Mouse (Mus musculus) limb, embryonic 15.5 days (tissue): ENCODE results near the gene Zdhhc25. TPM values are rescaled to one million over a fixed set of nuclear protein-coding genes. Genes with fewer than 3 reads are reported as not detected.

Experiments used
- ATAC-seq: fragments of 200-750 bp; cut with Nextera tagmentation; 2 replicates; pipeline ENCODE4 v1.8.0; 2017; ENCODE audit warnings: low read depth, moderate TSS enrichment; ENCODE audit not compliant: insufficient number of reproducible peaks, low FRiP score, low TSS enrichment
- H3K27ac ChIP-seq: fragments of 300-500 bp; sonication (generic); 2 replicates; pipeline ENCODE4 v1.5.1; 2015; ENCODE audit warnings: moderate library complexity, mild to moderate bottlenecking, inconsistent platforms
- H3K27me3 ChIP-seq: fragments of 300-500 bp; sonication (generic); 2 replicates; pipeline ENCODE4 v1.6.1; 2015; ENCODE audit warnings: inconsistent platforms
- H3K36me3 ChIP-seq: fragments of 300-500 bp; sonication (generic); 2 replicates; pipeline ENCODE4 v1.6.1; 2015; ENCODE audit warnings: inconsistent platforms
- H3K4me1 ChIP-seq: fragments of 300-500 bp; sonication (generic); 2 replicates; pipeline ENCODE4 v1.6.1; 2015; ENCODE audit warnings: inconsistent platforms
- H3K4me2 ChIP-seq: fragments of 300-500 bp; sonication (generic); 2 replicates; pipeline ENCODE4 v1.6.1; 2015; ENCODE audit warnings: mild to moderate bottlenecking, inconsistent platforms
- H3K4me3 ChIP-seq: fragments of 300-500 bp; sonication (generic); 2 replicates; pipeline ENCODE4 v1.5.1; 2015; ENCODE audit warnings: mild to moderate bottlenecking, inconsistent platforms
- H3K9ac ChIP-seq: fragments of 300-500 bp; sonication (generic); 2 replicates; pipeline ENCODE4 v1.6.1; 2015; ENCODE audit warnings: inconsistent platforms
- H3K9me3 ChIP-seq: fragments of 300-500 bp; sonication (generic); 2 replicates; pipeline ENCODE4 v1.6.1; 2016; ENCODE audit warnings: inconsistent platforms
- WGBS: fragments of 180-500 bp; shearing (Covaris S2); methylation state at CpG from one replicate; pipeline ENCODE4 v1.1.7; 2015; 5-methylcytosine and 5-hydroxymethylcytosine counted together
- polyA plus RNA-seq: library from polyadenylated mRNA; unstranded; fragments of >200 nt; fragmentation: Nextera tagmentation; extraction: Ambion mirVana; gene quantifications from 2 replicates; pipeline ENCODE4 v1.2.1, GENCODE M21; 2015

Zdhhc25 gene
- polyA plus RNA-seq, 1 experiment from 2014 or later = not detected

DNA sequence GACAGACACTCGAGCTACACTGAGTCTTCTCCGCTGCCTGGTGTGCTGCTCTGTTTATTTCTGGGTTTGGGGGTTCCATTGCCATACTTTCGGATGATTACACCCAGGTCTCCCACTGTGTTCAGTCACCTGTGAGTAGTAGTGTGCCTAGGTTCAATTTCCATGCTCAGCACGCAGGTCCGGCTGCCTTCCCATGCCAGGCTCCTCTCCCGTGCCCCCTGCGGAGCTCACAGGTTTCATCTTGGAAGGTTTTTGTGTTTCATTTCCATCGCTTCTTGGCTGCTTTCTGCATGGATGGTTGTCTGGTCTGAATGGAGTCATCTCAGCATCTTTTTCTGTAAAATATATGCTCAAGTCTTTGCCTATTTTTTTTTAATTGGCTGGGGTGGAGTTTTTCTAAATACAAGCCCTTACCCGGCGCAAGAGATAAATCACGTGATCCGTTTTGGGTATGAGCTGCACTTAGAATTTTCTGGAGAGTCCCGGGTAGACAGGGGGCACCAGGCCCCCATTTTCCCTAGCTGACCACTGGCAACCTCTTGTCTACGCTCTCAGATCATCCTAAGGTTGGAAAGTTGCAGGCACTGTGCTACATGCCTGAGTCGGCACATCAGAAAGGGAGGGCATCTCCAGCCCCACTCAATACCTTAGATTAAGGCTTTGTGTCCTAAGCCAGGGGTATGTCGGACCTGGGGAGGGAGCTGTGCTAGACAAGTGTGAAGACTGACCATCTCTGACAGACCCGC, 4.7 kb downstream of the Zdhhc25 start:
- Histone ChIP-seq H3K4me1 (no peaks in the 10 kb centered on the region), H3K4me3 (no peak overlapping the region), H3K9me3 (no peaks in the 10 kb centered on the region), H3K27ac (no peak overlapping the region), H3K27me3 (no peaks in the 10 kb centered on the region), H3K9ac (no peak overlapping the region), H3K4me2 (no peak overlapping the region), H3K36me3 (no peaks in the 10 kb centered on the region)
- ATAC-seq = no peak
- 86% methylated on average over 17 of the region's 17 CpGs for WGBS

DNA sequence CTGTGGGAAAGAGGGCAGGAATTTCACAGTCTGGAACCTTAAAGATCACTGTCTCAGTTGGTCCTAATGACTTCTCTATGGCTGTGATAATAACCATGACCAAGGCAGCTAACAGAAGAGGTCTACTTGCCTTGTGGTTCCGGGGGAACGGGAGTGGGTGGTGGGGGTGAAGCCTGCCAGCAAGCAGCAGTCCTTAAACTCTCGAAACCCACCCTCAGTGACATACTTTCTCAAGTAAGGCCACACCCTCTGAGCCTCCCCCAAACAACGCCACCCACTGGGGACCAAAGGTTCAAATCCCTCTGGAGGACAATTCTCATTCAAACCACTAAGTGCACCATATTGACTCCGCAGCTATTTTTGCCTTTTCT, 5.3 kb downstream of the Zdhhc25 start:
- ATAC-seq = no peak
- H3K4me3 ChIP-seq = no peak overlapping the region
- H3K4me2 ChIP-seq = no peak overlapping the region
- no peak overlapping the region for H3K9ac ChIP-seq
- H3K27me3 ChIP-seq = no peaks in the 10 kb centered on the region
- H3K36me3 ChIP-seq = no peaks in the 10 kb centered on the region
- WGBS = 82% methylated on average over 5 of the region's 5 CpGs
- H3K27ac ChIP-seq = no peak overlapping the region
- H3K4me1 ChIP-seq = no peaks in the 10 kb centered on the region
- no peaks in the 10 kb centered on the region for H3K9me3 ChIP-seq

DNA sequence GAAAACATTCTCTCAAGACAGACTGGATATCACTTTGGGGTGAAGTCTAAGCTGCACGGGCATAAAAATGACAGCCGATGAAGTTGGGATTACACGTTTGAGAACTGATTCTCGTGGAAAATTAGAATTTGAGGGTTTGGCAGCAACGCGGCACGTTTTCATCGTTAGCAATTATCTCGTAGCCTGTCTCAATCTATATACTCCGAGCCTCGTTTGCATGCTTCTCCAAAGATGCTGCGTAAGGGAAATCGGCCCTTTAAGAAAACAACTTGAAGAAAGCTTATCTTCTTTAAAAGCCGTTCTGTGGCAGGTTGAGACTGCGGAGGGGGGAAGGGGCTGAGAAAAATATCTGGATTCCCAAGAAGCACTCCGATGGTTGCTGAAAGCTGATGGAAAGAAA, 17.0 kb downstream of the Zdhhc25 start:
- no peaks in the 10 kb centered on the region for H3K9me3 ChIP-seq
- H3K4me2 ChIP-seq = no peak overlapping the region
- H3K4me3 ChIP-seq = no peak overlapping the region
- no peaks in the 10 kb centered on the region for H3K27me3 ChIP-seq
- H3K36me3 ChIP-seq = no peaks in the 10 kb centered on the region
- H3K4me1 ChIP-seq = no peaks in the 10 kb centered on the region
- no peak overlapping the region for H3K27ac ChIP-seq
- H3K9ac ChIP-seq = no peak overlapping the region
- 84% methylated on average over 16 of the region's 16 CpGs for WGBS
- no peak for ATAC-seq

DNA sequence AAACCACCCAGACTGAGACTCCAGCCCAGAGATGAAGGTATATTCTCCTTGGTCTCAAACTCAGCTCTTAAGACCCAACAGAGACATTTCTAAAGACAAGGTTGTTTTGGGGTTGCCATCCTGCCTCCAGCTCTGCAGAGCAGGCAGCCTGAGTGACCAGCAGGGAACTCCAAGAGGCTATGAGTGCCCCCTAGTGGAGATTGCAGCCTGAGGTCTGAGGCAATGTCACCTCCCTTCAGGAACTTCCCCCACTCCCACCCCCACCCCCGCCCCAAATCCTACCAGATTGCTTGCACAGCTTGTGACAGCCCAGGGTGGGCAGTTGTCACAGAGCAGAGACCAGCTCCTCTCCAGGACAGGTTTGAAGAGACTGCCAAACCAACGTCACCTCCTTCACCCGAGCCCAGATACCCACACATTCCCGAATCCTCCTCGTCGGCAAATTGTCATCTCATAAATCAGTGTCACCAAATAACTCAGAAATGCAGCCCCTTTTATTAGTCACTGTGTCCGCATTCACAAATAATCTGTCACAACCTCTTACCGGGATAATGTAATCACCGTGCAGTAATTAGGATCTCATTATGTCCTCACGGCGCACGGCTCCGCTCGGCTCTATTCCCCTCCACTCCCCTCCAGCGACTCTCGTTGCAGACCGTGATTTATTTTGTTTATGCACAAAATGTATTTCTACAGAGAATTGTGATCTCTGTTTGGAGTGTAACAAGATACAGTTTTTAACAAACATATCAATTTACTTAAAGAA, 18.1 kb downstream of the Zdhhc25 start:
- Histone ChIP-seq H3K4me1 (no peaks in the 10 kb centered on the region), H3K4me3 (no peak overlapping the region), H3K9ac (no peak overlapping the region), H3K27me3 (no peaks in the 10 kb centered on the region), H3K9me3 (no peaks in the 10 kb centered on the region), H3K36me3 (no peaks in the 10 kb centered on the region), H3K4me2 (no peak overlapping the region), H3K27ac (no peak overlapping the region)
- 36% methylated on average over 17 of the region's 17 CpGs for WGBS
- ATAC-seq = no peak

DNA sequence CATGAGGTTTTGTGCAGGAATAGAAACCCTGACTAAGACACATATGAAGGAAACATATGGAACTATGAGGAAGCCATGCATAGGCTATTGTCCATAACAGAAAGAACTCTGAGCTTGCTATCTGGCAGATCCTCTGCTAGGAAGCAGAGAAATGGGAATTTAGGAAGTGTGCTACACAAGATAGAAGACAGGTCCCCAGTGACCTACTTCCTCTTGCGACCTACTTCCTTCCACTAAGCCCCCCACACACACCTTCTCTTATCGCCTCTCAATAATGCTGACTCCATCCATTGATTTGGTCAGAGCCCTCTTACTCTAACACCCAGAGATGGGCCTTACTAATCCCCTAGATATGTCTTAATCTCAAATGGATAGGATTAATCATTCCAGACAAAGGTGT, 19.9 kb downstream of the Zdhhc25 start:
- H3K4me3 ChIP-seq = no peak overlapping the region
- 87% methylated on average over 2 of the region's 2 CpGs for WGBS
- no peak overlapping the region for H3K9ac ChIP-seq
- no peaks in the 10 kb centered on the region for H3K27me3 ChIP-seq
- no peak for ATAC-seq
- no peak overlapping the region for H3K27ac ChIP-seq
- no peaks in the 10 kb centered on the region for H3K4me1 ChIP-seq
- no peak overlapping the region for H3K4me2 ChIP-seq
- no peaks in the 10 kb centered on the region for H3K9me3 ChIP-seq
- H3K36me3 ChIP-seq = no peaks in the 10 kb centered on the region

DNA sequence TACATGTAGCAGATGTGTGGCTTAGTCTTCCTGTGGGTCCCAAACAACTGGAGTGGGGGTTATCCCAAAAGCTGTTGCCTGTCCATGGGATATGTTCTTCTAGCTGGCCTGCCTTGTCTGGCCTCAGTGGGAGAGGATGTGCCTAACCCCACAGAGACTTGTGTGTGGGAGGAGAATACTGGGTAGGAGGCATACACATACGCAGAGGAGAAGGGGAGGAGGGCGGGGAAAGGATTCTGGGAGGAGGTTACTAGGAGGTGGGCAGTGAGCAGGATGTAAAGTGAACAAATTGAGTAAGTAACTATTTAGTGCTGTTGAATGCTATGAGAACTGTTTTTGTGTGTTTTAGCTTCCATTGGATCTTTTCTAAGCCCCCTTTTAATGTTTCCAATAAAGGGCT, 23.8 kb downstream of the Zdhhc25 start:
- no peaks in the 10 kb centered on the region for H3K36me3 ChIP-seq
- 85% methylated on average over 2 of the region's 2 CpGs for WGBS
- no peaks in the 10 kb centered on the region for H3K4me1 ChIP-seq
- no peak overlapping the region for H3K4me3 ChIP-seq
- H3K27ac ChIP-seq = no peak overlapping the region
- H3K4me2 ChIP-seq = no peak overlapping the region
- H3K9ac ChIP-seq = no peak overlapping the region
- no peak for ATAC-seq
- no peaks in the 10 kb centered on the region for H3K9me3 ChIP-seq
- H3K27me3 ChIP-seq = no peaks in the 10 kb centered on the region

DNA sequence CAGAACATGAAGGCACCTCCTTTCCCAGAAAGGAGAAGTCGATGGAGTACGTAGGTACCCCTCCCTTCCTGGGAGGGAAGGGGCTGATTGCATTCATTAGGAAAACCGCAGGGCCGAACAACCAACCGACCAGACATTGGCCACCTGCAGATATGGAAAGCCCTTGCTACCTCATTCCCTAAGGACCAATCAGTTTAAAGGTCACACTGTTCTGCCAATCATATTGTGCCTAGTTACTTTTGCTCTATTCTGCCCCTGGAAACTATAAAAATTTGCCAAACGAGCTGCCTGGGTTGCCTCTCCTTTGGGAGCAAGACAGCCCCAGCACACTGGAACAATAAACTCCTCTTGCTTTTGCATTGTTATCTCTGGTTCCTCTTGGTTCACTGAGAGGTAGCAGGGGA, 24.8 kb downstream of the Zdhhc25 start:
- Histone ChIP-seq H3K4me2 (no peak overlapping the region), H3K27ac (no peak overlapping the region), H3K4me1 (no peaks in the 10 kb centered on the region), H3K9ac (no peak overlapping the region), H3K4me3 (no peak overlapping the region), H3K27me3 (no peaks in the 10 kb centered on the region), H3K9me3 (no peaks in the 10 kb centered on the region), H3K36me3 (no peaks in the 10 kb centered on the region)
- 66% methylated on average over 6 of the region's 6 CpGs for WGBS
- no peak for ATAC-seq

DNA sequence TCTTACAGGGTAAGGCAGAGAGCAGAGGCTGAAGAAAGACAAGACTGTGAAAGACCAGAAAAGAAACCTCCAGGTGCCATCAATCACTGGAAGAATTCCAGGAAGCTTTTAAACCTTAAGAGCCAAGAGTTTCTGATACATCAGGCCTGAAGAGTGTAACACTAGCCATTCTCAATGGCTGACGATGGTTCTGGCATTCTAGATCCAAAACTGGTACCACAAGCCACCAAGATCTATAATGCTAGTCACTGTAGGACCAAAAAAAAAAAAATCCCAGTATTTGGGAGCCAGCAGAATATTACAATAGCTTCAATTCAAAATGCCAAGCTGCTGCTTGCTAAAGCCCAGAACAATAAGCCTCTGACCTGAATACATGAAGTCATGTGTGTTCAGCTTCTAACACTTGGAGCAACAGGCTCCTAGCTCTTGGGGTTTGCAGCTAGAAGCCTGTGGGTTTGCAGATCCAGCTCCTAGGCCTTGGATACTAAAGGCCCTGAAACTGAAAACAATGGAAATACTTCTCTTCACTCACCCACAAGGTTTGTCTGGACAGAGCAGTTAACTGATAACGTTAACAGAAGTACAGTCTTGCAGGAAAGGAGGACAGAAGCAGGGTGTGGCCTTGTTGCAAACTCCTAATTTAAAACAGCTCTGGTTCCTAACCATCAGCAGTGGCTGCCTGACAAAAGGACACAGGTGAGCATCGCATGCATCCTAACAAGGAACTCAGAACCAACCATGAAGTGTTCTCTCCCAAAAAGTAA, 25.4 kb downstream of the Zdhhc25 start:
- Histone ChIP-seq H3K4me2 (no peak overlapping the region), H3K27me3 (no peaks in the 10 kb centered on the region), H3K4me3 (no peak overlapping the region), H3K36me3 (no peaks in the 10 kb centered on the region), H3K4me1 (no peaks in the 10 kb centered on the region), H3K9me3 (no peaks in the 10 kb centered on the region), H3K27ac (no peak overlapping the region), H3K9ac (no peak overlapping the region)
- no peak for ATAC-seq
- WGBS = 67% methylated on average over 3 of the region's 3 CpGs

DNA sequence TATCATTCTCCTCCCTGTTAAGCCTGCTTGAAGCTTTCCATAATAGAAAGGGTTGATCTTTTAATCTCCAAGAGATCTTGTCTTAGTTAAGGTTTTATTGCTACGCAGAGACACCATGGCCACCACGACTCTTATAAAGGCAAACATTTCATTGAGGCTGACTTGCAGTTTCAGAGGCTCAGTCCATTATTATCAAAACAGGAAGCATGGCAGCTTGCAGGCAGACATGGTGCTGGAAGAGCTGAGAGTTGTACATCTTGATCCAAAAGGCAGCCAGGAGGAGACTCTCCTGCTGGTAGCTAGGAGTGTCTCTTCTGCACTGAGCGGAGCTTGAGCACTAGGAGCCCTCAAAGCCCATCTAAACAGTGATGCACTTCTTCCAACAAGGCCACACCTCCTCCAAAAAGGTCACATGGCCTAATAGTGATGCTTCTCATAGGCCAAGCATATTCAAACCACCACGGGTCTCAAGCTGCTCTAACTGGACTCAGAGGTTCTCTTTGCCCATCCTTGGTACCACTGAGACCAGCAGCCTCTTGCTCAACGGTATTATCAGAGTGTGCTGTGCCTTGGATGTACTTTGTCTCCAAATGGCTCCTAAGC, 26.9 kb downstream of the Zdhhc25 start:
- no peak for ATAC-seq
- Histone ChIP-seq H3K4me2 (no peak overlapping the region), H3K36me3 (no peaks in the 10 kb centered on the region), H3K4me1 (no peaks in the 10 kb centered on the region), H3K27me3 (no peaks in the 10 kb centered on the region), H3K9me3 (no peaks in the 10 kb centered on the region), H3K9ac (no peak overlapping the region), H3K27ac (no peak overlapping the region), H3K4me3 (no peak overlapping the region)
- WGBS = 81% methylated on average over 5 of the region's 5 CpGs

DNA sequence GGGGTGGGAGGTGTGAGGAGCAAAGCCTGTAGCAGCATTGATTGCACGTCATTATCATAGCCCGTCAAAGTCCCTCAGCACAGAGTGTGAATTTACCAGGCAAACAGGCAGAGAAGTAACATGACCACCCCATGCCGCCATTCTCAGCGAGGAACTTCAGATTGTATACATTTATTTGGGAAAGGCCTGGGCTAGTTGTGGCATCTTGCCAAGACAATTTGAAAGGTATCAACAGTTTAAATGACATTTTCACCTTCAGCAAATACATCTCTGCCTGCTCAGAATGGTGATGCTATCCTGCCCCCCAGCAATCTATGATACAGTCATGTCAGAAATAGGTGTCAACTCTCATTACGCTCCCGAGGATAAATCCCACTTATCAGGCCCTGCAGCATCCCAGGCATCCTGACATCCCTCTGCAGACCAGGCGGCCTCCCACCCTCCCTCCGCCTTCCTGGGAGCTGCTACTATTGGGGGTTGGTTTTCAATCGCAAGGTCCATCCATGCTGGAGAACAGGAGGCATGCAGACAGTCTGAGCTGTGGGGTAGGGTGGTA, 28.8 kb downstream of the Zdhhc25 start:
- no peaks in the 10 kb centered on the region for H3K9me3 ChIP-seq
- no peaks in the 10 kb centered on the region for H3K4me1 ChIP-seq
- 68% methylated on average over 9 of the region's 9 CpGs for WGBS
- H3K9ac ChIP-seq = no peak overlapping the region
- no peak overlapping the region for H3K4me2 ChIP-seq
- H3K27ac ChIP-seq = no peak overlapping the region
- no peaks in the 10 kb centered on the region for H3K36me3 ChIP-seq
- H3K4me3 ChIP-seq = no peak overlapping the region
- no peaks in the 10 kb centered on the region for H3K27me3 ChIP-seq
- ATAC-seq = no peak

DNA sequence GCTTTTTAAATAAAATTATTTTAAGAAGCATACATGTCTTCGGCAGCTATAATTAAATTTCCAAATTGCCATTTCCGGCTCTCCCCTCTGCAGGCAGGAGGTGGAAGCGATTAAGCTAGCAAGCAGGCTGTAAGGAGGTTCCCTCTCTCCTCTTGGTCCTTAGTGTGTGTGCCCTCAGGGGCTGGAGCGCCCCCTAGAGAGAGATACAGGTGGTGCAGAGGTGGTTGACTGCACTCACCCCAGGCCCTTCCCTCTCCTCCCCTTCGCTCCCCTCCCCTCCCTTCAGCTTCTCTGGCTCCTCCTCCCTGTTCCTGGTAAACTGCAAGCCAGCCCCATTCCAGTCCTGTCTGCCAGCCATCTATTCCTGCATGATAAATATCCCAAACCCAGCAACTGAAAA, 35.1 kb downstream of the Zdhhc25 start:
- Histone ChIP-seq H3K4me3 (no peak overlapping the region), H3K27ac (no peak overlapping the region), H3K36me3 (no peaks in the 10 kb centered on the region), H3K9me3 (no peaks in the 10 kb centered on the region), H3K4me1 (no peaks in the 10 kb centered on the region), H3K9ac (no peak overlapping the region), H3K27me3 (no peaks in the 10 kb centered on the region), H3K4me2 (no peak overlapping the region)
- ATAC-seq = no peak
- WGBS = 66% methylated on average over 5 of the region's 5 CpGs
